Mouse (Mus musculus) G1E (cell line): ENCODE results near the gene Ifnlr1. TPM values are rescaled to one million over a fixed set of nuclear protein-coding genes. Genes with fewer than 3 reads are reported as not detected.
A peak's percentile ranks its signal among the peaks of the same experiment; 100 is the strongest.
"Not testable (repeated sequence)": the region's sequence is repeated elsewhere in the genome, so short reads cannot be mapped to it uniquely, and the experiment has no call there.

Experiments used
- ATAC-seq: 2 replicates; pipeline ENCODE4 v1.8.0; 2016; ENCODE audit warnings: mild to moderate bottlenecking; ENCODE audit not compliant: insufficient number of reproducible peaks, poor library complexity, low FRiP score, severe bottlenecking; ENCODE audit errors: extremely low read depth
- DNase-seq: peaks from one replicate; pipeline ENCODE4 v3.0.0; 2012; ENCODE audit warnings: low spot score
- H3K27me3 ChIP-seq: 2 replicates; pipeline ENCODE4 v1.6.1; 2012; ENCODE audit warnings: mild to moderate bottlenecking, low read length, inconsistent platforms; ENCODE audit not compliant: insufficient read depth
- H3K36me3 ChIP-seq: replicated peaks from 2 replicates; pipeline ENCODE3; 2012; ENCODE audit warnings: mild to moderate bottlenecking, inconsistent platforms
- H3K4me1 ChIP-seq: 2 replicates; pipeline ENCODE4 v1.6.1; 2012; ENCODE audit warnings: low read depth, low read length, inconsistent platforms, mixed read lengths; ENCODE audit not compliant: insufficient read depth
- H3K4me3 ChIP-seq: 2 replicates; pipeline ENCODE4 v1.5.1; 2012; ENCODE audit warnings: low read depth, mild to moderate bottlenecking, inconsistent platforms, low read length, moderate library complexity, mixed read lengths
- H3K9me3 ChIP-seq: replicated peaks from 2 replicates; pipeline ENCODE4 v1.6.1; 2012; ENCODE audit warnings: inconsistent platforms
- CTCF ChIP-seq: IDR thresholded peaks from 2 replicates; pipeline ENCODE4 v1.5.1; 2012; ENCODE audit warnings: low read depth, low read length, inconsistent platforms, mixed read lengths
- GATA1 ChIP-seq: IDR thresholded peaks from 2 replicates; pipeline ENCODE4 v1.6.1; 2012; ENCODE audit warnings: borderline replicate concordance, low read length, inconsistent platforms, mixed read lengths
- GATA2 ChIP-seq: IDR thresholded peaks from 2 replicates; pipeline ENCODE4 v1.6.1; 2012; ENCODE audit warnings: low read depth, low read length, inconsistent platforms, borderline replicate concordance
- POLR2AphosphoS5 ChIP-seq: IDR thresholded peaks from 2 replicates; pipeline ENCODE4 v1.6.1; 2012; ENCODE audit warnings: low read depth, low read length, inconsistent platforms; ENCODE audit not compliant: insufficient replicate concordance
- TAL1 ChIP-seq: conservative IDR thresholded peaks from 2 replicates; pipeline ENCODE4 v1.6.1; 2012; ENCODE audit warnings: low read depth, low read length, inconsistent platforms, mixed read lengths
- polyA plus RNA-seq: library from polyadenylated mRNA; stranded (reverse); fragments of >175 nt; gene quantifications from 2 replicates; pipeline ENCODE4 v1.2.3, GENCODE M21; 2012
- total RNA-seq, 2 experiments: library from RNA; stranded (forward) in 1 of 2; stranded (reverse) in 1 of 2; fragments of 200-1000 nt in 1 of 2; fragments of >200 nt in 1 of 2; fragmentation: Nextera tagmentation in 1 of 2; gene quantifications; 2 replicates each; pipeline ENCODE4 v1.2.3; 2014 to 2017

The Ifnlr1 gene
- total RNA-seq (2014; fragmentation: Nextera tagmentation) = not detected in 2 replicates
- total RNA-seq (2017) = under 0.01 and 0.06 TPM in 2 replicates
- not detected in 2 replicates for polyA plus RNA-seq

GRCm38 (mm10) chr4:135685906-135686567, at the start of gene Ifnlr1:
Ifnlr1 (plus strand) TSS chr4:135686287.
- Histone ChIP-seq H3K9me3 (no peaks in the 10 kb centered on the region), H3K4me3 (no peak within 1 kb of the TSS), H3K27me3 (peaks cover 11% of the 10 kb centered on the region), H3K4me1 (no peaks in the 10 kb centered on the region), H3K36me3 (no peaks in the 10 kb centered on the region)
- TF ChIP-seq CTCF (no peak), GATA2 (no peak)
- DNase-seq = no peak
- ATAC-seq = no peak

DNA sequence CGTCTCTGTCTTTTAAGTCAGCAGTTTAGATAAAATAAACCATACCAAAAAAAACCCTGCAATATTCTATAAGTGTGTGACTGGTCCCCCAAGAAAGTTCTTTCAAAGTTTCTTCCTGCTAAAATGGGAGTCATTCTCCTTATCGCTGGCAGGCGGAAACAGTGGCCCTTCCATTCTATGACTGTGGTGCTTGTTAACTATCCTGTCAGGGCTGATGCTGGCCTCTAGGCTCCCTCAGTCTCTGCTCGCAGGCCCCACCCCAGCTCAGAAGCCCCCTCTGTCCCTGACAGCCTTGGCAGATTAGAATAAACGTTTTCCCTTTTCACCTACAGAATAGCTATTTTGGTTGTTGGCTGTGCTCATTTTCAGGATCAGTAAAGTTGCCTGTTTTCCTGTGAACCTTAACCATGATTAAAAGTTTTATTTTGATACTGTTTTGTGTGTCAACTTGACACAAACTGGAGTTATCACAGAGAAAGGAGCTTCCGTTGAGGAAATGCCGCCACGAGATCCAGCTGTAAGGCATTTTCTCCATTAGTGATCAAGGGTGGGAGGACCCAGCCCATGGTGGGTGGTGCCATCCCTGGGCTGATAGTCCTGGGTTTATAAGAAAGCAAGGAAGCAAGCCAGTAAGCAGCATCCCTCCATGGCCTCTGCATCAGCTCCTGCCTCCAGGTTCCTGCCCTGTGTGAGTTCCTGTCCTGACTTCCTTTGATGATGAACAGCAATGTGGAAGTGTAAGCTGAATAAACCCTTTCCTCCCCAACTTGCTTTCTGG, 44.6 kb upstream of the Ifnlr1 start:
- not testable (repeated sequence) for H3K9me3 ChIP-seq, H3K27me3 ChIP-seq, H3K4me3 ChIP-seq, ATAC-seq, H3K4me1 ChIP-seq, DNase-seq, H3K36me3 ChIP-seq

DNA sequence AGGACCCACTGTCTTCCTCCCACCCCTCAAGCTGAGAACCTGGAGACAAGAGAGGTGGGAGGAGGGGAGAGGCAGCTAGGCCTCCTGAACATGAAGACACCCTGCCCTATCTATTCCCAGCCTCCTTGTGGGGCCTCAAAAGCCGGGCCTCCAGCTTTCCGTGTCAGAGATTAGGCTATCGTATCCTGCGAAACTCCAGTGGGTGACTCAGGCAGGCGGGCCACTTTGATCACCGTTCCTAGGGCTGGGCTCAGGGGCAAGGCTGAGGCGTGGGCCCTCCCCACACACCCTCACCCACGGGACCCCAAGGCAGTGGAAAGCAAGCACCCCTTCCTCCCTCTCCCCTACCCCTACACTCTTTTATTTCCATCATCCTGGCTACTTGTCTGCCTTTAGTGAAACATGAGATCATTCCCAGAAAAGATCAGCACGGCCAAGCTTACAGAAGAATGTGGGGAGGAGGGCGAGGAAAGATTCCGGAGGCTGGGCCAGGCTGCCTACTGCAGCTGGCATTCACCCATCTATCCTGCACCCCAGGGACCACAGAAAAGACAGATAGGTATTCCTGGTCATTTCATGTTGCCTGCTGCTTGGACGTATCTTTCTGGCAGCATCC, 41.0 kb upstream of the Ifnlr1 start:
- no peak for ATAC-seq
- Histone ChIP-seq H3K27me3 (no peaks in the 10 kb centered on the region), H3K4me1 (no peaks in the 10 kb centered on the region), H3K36me3 (no peaks in the 10 kb centered on the region), H3K4me3 (no peak overlapping the region), H3K9me3 (no peaks in the 10 kb centered on the region)
- TF ChIP-seq GATA2 (no peak), TAL1 (no peak), GATA1 (no peak), POLR2AphosphoS5 (no peak), CTCF (no peak)
- DNase-seq = no peak

GRCm38 (mm10) chr4:135652966-135653607, 33.0 kb upstream of the Ifnlr1 start:
- peaks cover 11% of the 10 kb centered on the region; the same call in 1 of the 2 replicates for H3K27me3 ChIP-seq
- TF ChIP-seq GATA1 (no peak), POLR2AphosphoS5 (no peak), GATA2 (no peak), TAL1 (no peak), CTCF (no peak)
- no peaks in the 10 kb centered on the region for H3K36me3 ChIP-seq
- ATAC-seq = no peak
- DNase-seq = no peak
- H3K4me1 ChIP-seq = peaks cover 4% of the 10 kb centered on the region
- H3K4me3 ChIP-seq = peak overlapping the region; percentile 10; the same call in 1 of the 2 replicates
- H3K9me3 ChIP-seq = no peaks in the 10 kb centered on the region

DNA sequence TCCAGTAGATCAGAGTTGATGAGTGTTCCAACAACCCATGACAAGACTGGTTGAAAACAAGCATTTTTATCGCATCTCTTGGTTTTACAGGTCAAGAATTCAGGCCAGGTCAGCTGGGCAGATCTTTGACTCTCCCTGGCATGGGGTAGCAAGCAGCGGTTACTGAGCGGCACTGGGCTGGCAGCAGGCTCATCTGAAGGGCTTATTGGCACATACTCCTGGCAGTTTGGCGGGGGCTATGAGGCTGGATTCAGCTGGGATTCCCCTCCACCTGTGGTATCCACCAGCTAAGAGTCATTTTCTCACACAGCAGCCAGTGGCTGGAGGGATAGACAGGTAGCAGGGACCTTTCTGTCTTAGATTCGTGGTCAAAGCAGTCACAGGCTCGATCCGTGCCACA, 32.1 kb upstream of the Ifnlr1 start:
- Histone ChIP-seq H3K36me3 (no peaks in the 10 kb centered on the region), H3K4me1 (peaks cover 4% of the 10 kb centered on the region), H3K27me3 (peaks cover 11% of the 10 kb centered on the region; the same call in 1 of the 2 replicates), H3K9me3 (no peaks in the 10 kb centered on the region), H3K4me3 (no peak overlapping the region)
- ATAC-seq (no peak), DNase-seq (no peak)
- TF ChIP-seq POLR2AphosphoS5 (no peak), GATA2 (no peak), CTCF (no peak), GATA1 (no peak), TAL1 (no peak)

GRCm38 (mm10) chr4:135655499-135655898, 30.6 kb upstream of the Ifnlr1 start:
- H3K27me3 ChIP-seq = peaks cover 11% of the 10 kb centered on the region; the same call in 1 of the 2 replicates
- no peak overlapping the region for H3K4me3 ChIP-seq
- peaks cover 4% of the 10 kb centered on the region for H3K4me1 ChIP-seq
- ATAC-seq (no peak), DNase-seq (no peak)
- H3K36me3 ChIP-seq = no peaks in the 10 kb centered on the region
- H3K9me3 ChIP-seq = no peaks in the 10 kb centered on the region
- TF ChIP-seq TAL1 (no peak), GATA1 (no peak), GATA2 (no peak), CTCF (no peak), POLR2AphosphoS5 (no peak)
